Mouse (Mus musculus) hindbrain, postnatal 0 days (tissue): ENCODE data around the gene Enah. TPM values are rescaled to one million over a fixed set of nuclear protein-coding genes. Genes with fewer than 3 reads are reported as not detected.
A peak's percentile ranks its signal among the peaks of the same experiment; 100 is the strongest.

ENCODE experiments used
- ATAC-seq: fragments of 200-750 bp; cut with Nextera tagmentation; 2 replicates; pipeline ENCODE4 v1.8.0; 2017; ENCODE audit warnings: mild to moderate bottlenecking, moderate TSS enrichment, moderate library complexity
- DNase-seq: peaks from one replicate; pipeline ENCODE4 v3.0.0-alpha.2; 2015; ENCODE audit warnings: low spot score
- H3K27ac ChIP-seq: fragments of 300-500 bp; sonication (generic); 2 replicates; pipeline ENCODE4 v1.5.1; 2014; ENCODE audit warnings: mild to moderate bottlenecking
- H3K27me3 ChIP-seq: fragments of 300-500 bp; sonication (generic); 2 replicates; pipeline ENCODE4 v1.6.1; 2014; ENCODE audit warnings: low read length, mixed read lengths; ENCODE audit not compliant: insufficient read depth
- H3K36me3 ChIP-seq: fragments of 300-500 bp; sonication (generic); 2 replicates; pipeline ENCODE4 v1.6.1; 2014; ENCODE audit warnings: low read length, mixed read lengths; ENCODE audit not compliant: insufficient read depth
- H3K4me1 ChIP-seq: fragments of 300-500 bp; sonication (generic); 2 replicates; pipeline ENCODE4 v1.6.1; 2014; ENCODE audit warnings: antibody characterized with exemption, low read length, mixed read lengths; ENCODE audit not compliant: insufficient read depth
- H3K4me2 ChIP-seq: fragments of 300-500 bp; sonication (generic); 2 replicates; pipeline ENCODE4 v1.6.1; 2014; ENCODE audit warnings: low read depth, mild to moderate bottlenecking, low read length, moderate library complexity, mixed read lengths
- H3K4me3 ChIP-seq: fragments of 300-500 bp; sonication (generic); 2 replicates; pipeline ENCODE4 v1.5.1; 2014; ENCODE audit warnings: low read length
- H3K9ac ChIP-seq: fragments of 300-500 bp; sonication (generic); replicated peaks from 2 replicates; pipeline ENCODE4 v1.6.1; 2014; ENCODE audit warnings: mild to moderate bottlenecking, low read length, moderate library complexity, mixed read lengths
- H3K9me3 ChIP-seq: fragments of 300-500 bp; sonication (generic); 2 replicates; pipeline ENCODE4 v1.6.1; 2016; ENCODE audit warnings: low read length, mixed read lengths
- CTCF ChIP-seq: IDR thresholded peaks from 2 replicates; pipeline ENCODE4 v1.5.1; 2016; ENCODE audit warnings: antibody characterized with exemption, control low read depth, low read depth
- WGBS: fragments of 180-500 bp; shearing (Covaris S2); extraction: QIAGEN DNeasy Blood & Tissue Kit; methylation state at CpG from one replicate; pipeline ENCODE4 v1.1.7; 2014; 5-methylcytosine and 5-hydroxymethylcytosine counted together
- polyA plus RNA-seq: library from polyadenylated mRNA; unstranded; fragments of >200 nt; fragmentation: Nextera tagmentation; extraction: Ambion mirVana; gene quantifications from 2 replicates; pipeline ENCODE4 v1.2.1, GENCODE M21; 2015
- total RNA-seq: library from RNA; depleted of rRNA; stranded (reverse); fragments of >200 nt; gene quantifications from 2 replicates; pipeline ENCODE4 v1.2.3, GENCODE M21; 2014

Enah gene
- total and polyA plus RNA-seq, 2 experiments from 2014 or later = 20.7 to 73.2 TPM

DNA sequence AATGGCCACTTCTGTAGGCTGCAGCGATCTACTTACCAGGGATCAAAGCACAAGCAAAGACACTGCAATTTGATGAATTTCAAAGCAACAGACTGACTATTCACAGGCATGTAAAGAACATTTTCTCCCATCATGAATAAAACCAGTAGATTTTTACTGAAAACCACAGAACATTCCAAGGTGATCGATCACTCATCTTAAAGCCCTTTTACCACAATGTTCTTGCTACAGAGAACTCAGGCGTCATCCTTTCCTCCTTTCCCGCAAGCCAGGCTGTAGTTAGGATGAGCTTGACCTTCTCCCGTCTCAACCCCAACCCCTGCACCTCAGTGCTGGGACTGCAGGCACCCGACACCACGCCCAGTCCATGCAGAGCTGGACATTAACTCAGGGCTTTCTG lies 107.9 kb downstream of the Enah start:
- Histone ChIP-seq H3K36me3 (peaks cover 16% of the 10 kb centered on the region), H3K27me3 (no peaks in the 10 kb centered on the region), H3K27ac (no peak overlapping the region), H3K9ac (no peak overlapping the region), H3K4me2 (no peak overlapping the region), H3K4me1 (no peaks in the 10 kb centered on the region), H3K4me3 (no peak overlapping the region), H3K9me3 (no peaks in the 10 kb centered on the region)
- ATAC-seq (no peak), DNase-seq (no peak)
- no peak for TF ChIP-seq CTCF
- 90% methylated on average over 7 of the region's 7 CpGs for WGBS

DNA sequence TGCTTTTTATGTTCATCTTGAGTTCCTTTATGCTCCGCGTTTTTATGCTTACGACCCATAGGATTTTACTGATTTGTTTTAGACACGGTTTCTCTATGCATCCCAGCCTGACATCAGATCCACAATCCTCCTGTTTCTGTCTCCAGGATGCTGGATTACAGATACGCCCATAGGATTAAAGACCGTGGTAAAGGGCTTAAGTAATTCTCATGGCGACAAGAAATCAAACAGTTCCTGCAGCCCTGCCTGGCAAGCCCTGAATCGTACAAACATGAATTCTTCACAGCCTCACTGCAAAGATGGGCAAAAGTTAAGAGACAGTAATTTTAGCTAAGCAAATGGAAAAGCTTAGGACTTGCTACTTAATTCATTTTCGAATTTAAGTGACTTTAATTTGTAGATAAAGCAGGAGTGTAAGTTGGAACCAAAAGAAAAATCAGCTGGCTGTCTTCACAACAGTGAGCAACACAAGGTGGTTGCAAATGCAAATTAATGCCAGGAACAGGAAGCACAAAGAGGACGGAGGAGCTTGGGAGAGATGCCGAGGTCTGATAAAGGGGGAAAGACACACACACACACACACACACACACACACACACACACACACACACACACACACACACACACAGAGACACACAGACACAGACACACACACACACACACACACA lies 118.0 kb downstream of the Enah start:
- WGBS = 62% methylated on average over 11 of the region's 11 CpGs
- Histone ChIP-seq H3K4me2 (no peak overlapping the region), H3K27ac (no peak overlapping the region), H3K9me3 (no peaks in the 10 kb centered on the region), H3K4me1 (no peaks in the 10 kb centered on the region), H3K9ac (no peak overlapping the region), H3K4me3 (no peak overlapping the region), H3K27me3 (no peaks in the 10 kb centered on the region), H3K36me3 (peaks cover 30% of the 10 kb centered on the region; the same call in 1 of the 2 replicates)
- no peak for ATAC-seq
- no peak for DNase-seq
- no peak for TF ChIP-seq CTCF

DNA sequence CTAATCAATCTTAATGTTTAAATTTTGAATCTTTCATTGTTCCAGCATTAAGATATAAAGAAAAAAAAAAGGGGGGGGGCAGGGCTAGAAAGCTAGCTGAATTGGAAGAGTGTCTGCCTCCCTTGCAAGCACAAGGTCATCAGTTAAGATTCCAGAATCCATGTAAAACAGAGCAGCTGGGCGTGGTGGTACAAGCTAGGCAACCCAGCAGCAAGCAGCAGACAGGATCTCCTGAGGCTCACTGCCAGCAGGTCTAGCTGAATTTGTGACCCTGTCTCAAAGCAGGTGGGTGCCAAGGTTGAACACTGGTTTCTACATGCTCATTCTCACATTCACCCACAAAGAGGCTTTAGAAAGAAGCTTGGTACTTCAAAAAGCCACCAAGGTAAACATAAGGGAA lies 118.9 kb downstream of the Enah start:
- DNase-seq = no peak
- peaks cover 23% of the 10 kb centered on the region; the same call in 1 of the 2 replicates for H3K36me3 ChIP-seq
- no peak for ATAC-seq
- no peak for TF ChIP-seq CTCF
- no peaks in the 10 kb centered on the region for H3K27me3 ChIP-seq
- H3K9me3 ChIP-seq = no peaks in the 10 kb centered on the region
- H3K4me3 ChIP-seq = no peak overlapping the region
- no peak overlapping the region for H3K27ac ChIP-seq
- no peak overlapping the region for H3K9ac ChIP-seq
- 82% methylated on average over 1 of the region's 1 CpGs for WGBS
- H3K4me2 ChIP-seq = no peak overlapping the region
- H3K4me1 ChIP-seq = no peaks in the 10 kb centered on the region

DNA sequence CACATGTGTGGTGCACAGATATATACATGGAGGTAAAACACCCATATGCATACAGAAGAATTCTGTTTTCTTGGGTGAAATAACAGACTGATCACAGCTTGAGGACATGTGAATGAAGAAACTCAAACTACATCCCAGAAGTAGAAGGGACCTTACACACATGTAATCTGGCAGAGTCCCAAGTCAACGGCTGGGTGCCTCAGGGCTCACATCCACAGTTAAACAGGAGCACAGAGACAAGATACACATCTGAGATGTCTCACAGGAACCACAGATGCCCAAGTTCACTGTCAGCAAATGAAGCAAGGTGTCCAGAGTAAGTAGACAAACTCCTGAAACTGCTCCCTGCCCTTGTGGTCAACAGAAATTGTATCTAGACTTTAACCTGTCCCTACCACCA lies 120.8 kb downstream of the Enah start:
- TF ChIP-seq CTCF = no peak
- Histone ChIP-seq H3K4me2 (no peak overlapping the region), H3K27me3 (no peaks in the 10 kb centered on the region), H3K4me1 (no peaks in the 10 kb centered on the region), H3K36me3 (peaks cover 13% of the 10 kb centered on the region; the same call in 1 of the 2 replicates), H3K9me3 (no peaks in the 10 kb centered on the region), H3K4me3 (no peak overlapping the region), H3K27ac (no peak overlapping the region), H3K9ac (no peak overlapping the region)
- ATAC-seq (no peak), DNase-seq (no peak)
- 65% methylated on average over 1 of the region's 1 CpGs for WGBS

DNA sequence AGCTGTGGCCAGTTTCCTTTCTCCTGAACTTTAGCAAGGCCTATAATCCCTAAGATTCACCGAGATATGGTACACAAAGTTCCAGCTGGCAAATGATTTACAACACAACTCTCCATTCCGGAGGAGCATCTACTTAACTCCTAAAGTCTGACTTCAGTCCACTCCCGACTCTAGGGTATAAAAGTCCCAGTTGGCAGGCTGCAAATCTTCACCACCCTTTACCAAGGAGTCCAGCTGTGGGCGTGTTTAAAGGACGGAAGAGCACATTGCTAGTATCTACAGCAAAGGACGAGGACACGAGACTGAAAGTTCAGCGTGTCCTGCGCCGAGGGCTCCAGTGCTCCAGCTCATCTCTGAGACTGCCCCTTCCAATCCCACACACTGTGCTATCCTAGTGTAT lies 122.8 kb downstream of the Enah start:
- Histone ChIP-seq H3K4me1 (no peaks in the 10 kb centered on the region), H3K27ac (no peak overlapping the region), H3K36me3 (no peaks in the 10 kb centered on the region), H3K27me3 (no peaks in the 10 kb centered on the region), H3K4me3 (no peak overlapping the region), H3K4me2 (no peak overlapping the region), H3K9me3 (no peaks in the 10 kb centered on the region), H3K9ac (no peak overlapping the region)
- DNase-seq = no peak
- ATAC-seq = no peak
- WGBS = 91% methylated on average over 10 of the region's 10 CpGs
- no peak for TF ChIP-seq CTCF

DNA sequence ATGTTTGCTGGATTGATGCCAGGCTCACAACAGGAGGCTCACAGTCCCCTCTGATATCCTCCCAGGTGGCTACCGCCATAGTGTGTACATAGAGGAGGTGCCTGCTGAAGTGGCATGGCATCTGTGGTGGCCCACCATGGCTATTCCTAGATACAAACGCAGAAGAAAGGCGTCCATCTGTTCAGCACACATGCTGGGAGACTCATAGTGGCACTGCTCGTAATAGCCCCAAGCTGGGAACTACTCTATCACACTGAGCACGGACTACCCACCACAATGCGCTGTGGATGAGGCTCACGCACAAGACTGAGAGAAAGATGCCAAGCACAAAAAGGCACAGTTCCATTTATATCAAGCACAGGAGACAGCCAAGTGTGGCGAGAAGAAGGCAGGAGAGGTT lies 126.1 kb downstream of the Enah start:
- Histone ChIP-seq H3K27ac (no peak overlapping the region), H3K4me1 (no peaks in the 10 kb centered on the region), H3K27me3 (no peaks in the 10 kb centered on the region), H3K4me3 (no peak overlapping the region), H3K36me3 (no peaks in the 10 kb centered on the region), H3K9ac (no peak overlapping the region), H3K9me3 (no peaks in the 10 kb centered on the region), H3K4me2 (no peak overlapping the region)
- 33% methylated on average over 8 of the region's 8 CpGs for WGBS
- DNase-seq (peak; percentile 9), ATAC-seq (no peak)
- no peak for TF ChIP-seq CTCF

DNA sequence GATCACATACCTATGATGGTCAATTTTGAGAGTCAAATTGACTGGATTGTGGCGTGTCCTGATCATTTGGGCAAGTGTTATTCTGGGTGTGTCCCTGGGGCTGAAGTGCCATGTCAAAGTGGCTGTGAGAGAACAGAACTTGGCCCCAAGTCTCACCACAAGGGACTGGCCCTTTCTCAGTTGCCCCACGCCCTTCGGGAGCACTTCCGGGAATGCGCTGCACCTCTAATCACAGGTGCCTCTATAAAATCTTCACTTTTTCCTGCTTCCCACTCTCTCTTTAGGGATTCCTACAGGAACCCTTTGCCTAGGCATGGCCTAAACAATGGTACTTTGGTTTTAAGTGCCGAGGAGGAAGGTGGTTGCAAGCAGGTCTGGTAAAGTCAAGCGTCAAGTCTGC lies 130.1 kb downstream of the Enah start:
- WGBS = 90% methylated on average over 7 of the region's 7 CpGs
- Histone ChIP-seq H3K4me2 (no peak overlapping the region), H3K27me3 (no peaks in the 10 kb centered on the region), H3K9ac (no peak overlapping the region), H3K36me3 (no peaks in the 10 kb centered on the region), H3K4me1 (no peaks in the 10 kb centered on the region), H3K4me3 (no peak overlapping the region), H3K27ac (no peak overlapping the region), H3K9me3 (no peaks in the 10 kb centered on the region)
- TF ChIP-seq CTCF = no peak
- DNase-seq = no peak
- ATAC-seq = no peak
